Mouse (Mus musculus) heart, embryonic 15.5 days (tissue): Measurements from ENCODE around the gene Isca1. TPM values are rescaled to one million over a fixed set of nuclear protein-coding genes. Genes with fewer than 3 reads are reported as not detected.
"Not testable (repeated sequence)": the region's sequence is repeated elsewhere in the genome, so short reads cannot be mapped to it uniquely, and the experiment has no call there.

ENCODE experiments used
- ATAC-seq: fragments of 200-750 bp; cut with Nextera tagmentation; replicated peaks from 2 replicates; pipeline ENCODE4 v1.8.0; 2017; ENCODE audit warnings: low read depth, moderate TSS enrichment; ENCODE audit not compliant: insufficient number of reproducible peaks, insufficient read depth, low FRiP score
- H3K27ac ChIP-seq: fragments of 300-500 bp; sonication (generic); 2 replicates; pipeline ENCODE4 v1.5.1; 2015; ENCODE audit warnings: mild to moderate bottlenecking, inconsistent platforms
- H3K27me3 ChIP-seq: fragments of 300-500 bp; sonication (generic); 2 replicates; pipeline ENCODE4 v1.6.1; 2015; ENCODE audit warnings: inconsistent platforms
- H3K36me3 ChIP-seq: fragments of 300-500 bp; sonication (generic); 2 replicates; pipeline ENCODE4 v1.6.1; 2015; ENCODE audit warnings: mild to moderate bottlenecking, inconsistent platforms
- H3K4me1 ChIP-seq: fragments of 300-500 bp; sonication (generic); replicated peaks from 2 replicates; pipeline ENCODE4 v1.6.1; 2015; ENCODE audit warnings: inconsistent platforms
- H3K4me2 ChIP-seq: fragments of 300-500 bp; sonication (generic); 2 replicates; pipeline ENCODE4 v1.6.1; 2015; ENCODE audit warnings: inconsistent platforms, mild to moderate bottlenecking, moderate library complexity
- H3K4me3 ChIP-seq: fragments of 300-500 bp; sonication (generic); 2 replicates; pipeline ENCODE4 v1.5.1; 2015; ENCODE audit warnings: mild to moderate bottlenecking, inconsistent platforms
- H3K9ac ChIP-seq: fragments of 300-500 bp; sonication (generic); 2 replicates; pipeline ENCODE4 v1.6.1; 2015; ENCODE audit warnings: mild to moderate bottlenecking, inconsistent platforms
- H3K9me3 ChIP-seq: fragments of 300-500 bp; sonication (generic); replicated peaks from 2 replicates; pipeline ENCODE4 v1.6.1; 2016; ENCODE audit warnings: inconsistent platforms
- WGBS: fragments of 180-500 bp; shearing (Covaris S2); methylation state at CpG from one replicate; pipeline ENCODE4 v1.1.7; 2015; ENCODE audit warnings: mixed read lengths; 5-methylcytosine and 5-hydroxymethylcytosine counted together
- polyA plus RNA-seq: library from polyadenylated mRNA; unstranded; fragments of >200 nt; fragmentation: Nextera tagmentation; extraction: Ambion mirVana; gene quantifications from 2 replicates; pipeline ENCODE4 v1.2.1, GENCODE M21; 2015

The Isca1 gene
- polyA plus RNA-seq, 1 experiment from 2014 or later = 232 TPM

- H3K36me3 ChIP-seq = no peaks in the 10 kb centered on the region
- no peak within 1 kb of the TSS for H3K9ac ChIP-seq
- WGBS = 77% methylated on average over 9 of the region's 9 CpGs
- H3K4me3 ChIP-seq = no peak within 1 kb of the TSS
- no peak within 1 kb of the TSS for H3K4me2 ChIP-seq
- no peak within 1 kb of the TSS for H3K27ac ChIP-seq
- 0 out of 2 replicates have a peak, but pooled peaks cover 2% of the 10 kb centered on the region for H3K27me3 ChIP-seq
- ATAC-seq = no peak
- no peaks in the 10 kb centered on the region for H3K9me3 ChIP-seq
- H3K4me1 ChIP-seq = no peaks in the 10 kb centered on the region
These were observed 22.9 kb downstream of the Isca1 start, which contains the start of gene 1700014D04Rik for GRCm38 (mm10) chr13:59746711-59747110. 1700014D04Rik (minus strand) TSS chr13:59746752.

- H3K9me3 ChIP-seq = no peaks in the 10 kb centered on the region
- no peak for ATAC-seq
- H3K27me3 ChIP-seq = 0 out of 2 replicates have a peak, but pooled peaks cover 2% of the 10 kb centered on the region
- no peak overlapping the region for H3K9ac ChIP-seq
- H3K36me3 ChIP-seq = no peaks in the 10 kb centered on the region
- no peak overlapping the region for H3K4me2 ChIP-seq
- no peak overlapping the region for H3K4me3 ChIP-seq
- no peak overlapping the region for H3K27ac ChIP-seq
- WGBS = 62% methylated on average over 6 of the region's 6 CpGs
- peaks cover 1% of the 10 kb centered on the region; the same call in 1 of the 2 replicates for H3K4me1 ChIP-seq
These were observed 23.4 kb downstream of the Isca1 start for GRCm38 (mm10) chr13:59746164-59746563.

GRCm38 (mm10) chr13:59745462-59745861, 24.1 kb downstream of the Isca1 start:
- no peak for ATAC-seq
- no peaks in the 10 kb centered on the region for H3K36me3 ChIP-seq
- H3K4me1 ChIP-seq = peaks cover 5% of the 10 kb centered on the region; the same call in 1 of the 2 replicates
- H3K9me3 ChIP-seq = no peaks in the 10 kb centered on the region
- no peak overlapping the region for H3K4me3 ChIP-seq
- H3K4me2 ChIP-seq = no peak overlapping the region
- no peak overlapping the region for H3K27ac ChIP-seq
- H3K9ac ChIP-seq = no peak overlapping the region
- 0 out of 2 replicates have a peak, but pooled peaks cover 2% of the 10 kb centered on the region for H3K27me3 ChIP-seq
- WGBS = 65% methylated on average over 6 of the region's 6 CpGs

GRCm38 (mm10) chr13:59741697-59742096, 27.9 kb downstream of the Isca1 start:
- Histone ChIP-seq H3K9ac (no peak overlapping the region), H3K36me3 (no peaks in the 10 kb centered on the region), H3K27ac (no peak overlapping the region), H3K27me3 (0 out of 2 replicates have a peak, but pooled peaks cover 2% of the 10 kb centered on the region), H3K4me3 (no peak overlapping the region), H3K4me1 (peaks cover 5% of the 10 kb centered on the region; the same call in 1 of the 2 replicates), H3K9me3 (no peaks in the 10 kb centered on the region), H3K4me2 (no peak overlapping the region)
- WGBS = 56% methylated on average over 10 of the region's 10 CpGs
- no peak for ATAC-seq

GRCm38 (mm10) chr13:59741096-59741495, 28.5 kb downstream of the Isca1 start:
- Histone ChIP-seq H3K4me3 (no peak overlapping the region), H3K27ac (no peak overlapping the region), H3K4me2 (no peak overlapping the region), H3K9ac (no peak overlapping the region), H3K9me3 (no peaks in the 10 kb centered on the region), H3K27me3 (0 out of 2 replicates have a peak, but pooled peaks cover 2% of the 10 kb centered on the region), H3K36me3 (no peaks in the 10 kb centered on the region), H3K4me1 (peaks cover 5% of the 10 kb centered on the region; the same call in 1 of the 2 replicates)
- ATAC-seq = no peak
- WGBS = 50% methylated on average over 11 of the region's 11 CpGs

- Histone ChIP-seq H3K9me3 (no peaks in the 10 kb centered on the region), H3K4me3 (no peak overlapping the region), H3K4me1 (peaks cover 5% of the 10 kb centered on the region; the same call in 1 of the 2 replicates), H3K27ac (no peak overlapping the region), H3K36me3 (no peaks in the 10 kb centered on the region), H3K4me2 (no peak overlapping the region), H3K27me3 (0 out of 2 replicates have a peak, but pooled peaks cover 2% of the 10 kb centered on the region), H3K9ac (no peak overlapping the region)
- ATAC-seq = no peak
- 82% methylated on average over 4 of the region's 4 CpGs for WGBS
These were observed 30.2 kb downstream of the Isca1 start for GRCm38 (mm10) chr13:59739397-59739796.

- Histone ChIP-seq H3K9ac (no peak overlapping the region), H3K4me1 (peaks cover 5% of the 10 kb centered on the region; the same call in 1 of the 2 replicates), H3K4me3 (no peak overlapping the region), H3K4me2 (no peak overlapping the region), H3K27me3 (no peaks in the 10 kb centered on the region), H3K36me3 (no peaks in the 10 kb centered on the region), H3K9me3 (no peaks in the 10 kb centered on the region), H3K27ac (no peak overlapping the region)
- no peak for ATAC-seq
- 83% methylated on average over 2 of the region's 2 CpGs for WGBS
These were observed 31.2 kb downstream of the Isca1 start for GRCm38 (mm10) chr13:59738455-59738854.

- Histone ChIP-seq H3K9ac (no peak overlapping the region), H3K9me3 (no peaks in the 10 kb centered on the region), H3K27ac (no peak overlapping the region), H3K4me1 (no peaks in the 10 kb centered on the region), H3K4me3 (no peak overlapping the region), H3K27me3 (peaks cover 3% of the 10 kb centered on the region; the same call in 1 of the 2 replicates), H3K4me2 (no peak overlapping the region), H3K36me3 (no peaks in the 10 kb centered on the region)
- 22% methylated on average over 3 of the region's 3 CpGs for WGBS
- ATAC-seq = no peak
These were observed 34.4 kb downstream of the Isca1 start for GRCm38 (mm10) chr13:59735190-59735589.

- not testable (repeated sequence) for H3K4me3 ChIP-seq, H3K27me3 ChIP-seq, ATAC-seq, H3K36me3 ChIP-seq, H3K9ac ChIP-seq, H3K4me1 ChIP-seq, H3K9me3 ChIP-seq, H3K4me2 ChIP-seq, H3K27ac ChIP-seq
- WGBS = 30% methylated on average over 6 of the region's 6 CpGs
These were observed 35.3 kb downstream of the Isca1 start for GRCm38 (mm10) chr13:59734347-59734746.

- WGBS = 77% methylated on average over 4 of the region's 4 CpGs
- H3K9ac ChIP-seq = no peak overlapping the region
These were observed 35.7 kb downstream of the Isca1 start for GRCm38 (mm10) chr13:59733936-59734335.

GRCm38 (mm10) chr13:59731652-59732051, 38.0 kb downstream of the Isca1 start, which contains the start of gene Spata31d1d:
Spata31d1d (minus strand) TSS chr13:59731752.
- H3K4me2 ChIP-seq = no peak within 1 kb of the TSS
- 37% methylated on average over 7 of the region's 7 CpGs for WGBS
- no peaks in the 10 kb centered on the region for H3K36me3 ChIP-seq
- H3K9me3 ChIP-seq = no peaks in the 10 kb centered on the region
- peaks cover 4% of the 10 kb centered on the region; the same call in 1 of the 2 replicates for H3K4me1 ChIP-seq
- H3K9ac ChIP-seq = no peak within 1 kb of the TSS
- H3K4me3 ChIP-seq = no peak within 1 kb of the TSS
- no peak for ATAC-seq
- no peak within 1 kb of the TSS for H3K27ac ChIP-seq
- peaks cover 13% of the 10 kb centered on the region for H3K27me3 ChIP-seq

More at GRCm38 (mm10) chr13:59733936-59734335, 35.7 kb downstream of the Isca1 start:
- no peaks in the 10 kb centered on the region for H3K4me1 ChIP-seq
- no peak for ATAC-seq
- no peak overlapping the region for H3K4me2 ChIP-seq
- no peaks in the 10 kb centered on the region for H3K36me3 ChIP-seq
- H3K4me3 ChIP-seq = no peak overlapping the region
- H3K27ac ChIP-seq = no peak overlapping the region
- peaks cover 9% of the 10 kb centered on the region; the same call in 1 of the 2 replicates for H3K27me3 ChIP-seq
- H3K9me3 ChIP-seq = no peaks in the 10 kb centered on the region
